Mouse (Mus musculus) right cerebral cortex, postnatal 4 days (tissue): Measurements from ENCODE around the gene Tcf7l2.

Source experiments
- DNase-seq: peaks from one replicate; pipeline ENCODE4 v3.0.0-alpha.2; 2022

The Tcf7l2 gene

GRCm38 (mm10) chr19:55923789-55924426, 182.3 kb downstream of the Tcf7l2 start:
- no peak for DNase-seq

- no peak for DNase-seq
Measured at GRCm38 (mm10) chr19:55924800-55925199, 183.2 kb downstream of the Tcf7l2 start.

- DNase-seq = no peak
Measured at GRCm38 (mm10) chr19:55925425-55925803, 183.8 kb downstream of the Tcf7l2 start.

GRCm38 (mm10) chr19:55925804-55926521, 184.3 kb downstream of the Tcf7l2 start:
- no peak for DNase-seq

- no peak for DNase-seq
Measured at GRCm38 (mm10) chr19:55926858-55927673, 185.4 kb downstream of the Tcf7l2 start.

- DNase-seq = no peak
Measured at GRCm38 (mm10) chr19:55927674-55928061, 186.0 kb downstream of the Tcf7l2 start.

GRCm38 (mm10) chr19:55928674-55929073, 187.1 kb downstream of the Tcf7l2 start:
- DNase-seq = no peak

GRCm38 (mm10) chr19:55931642-55932041, 190.0 kb downstream of the Tcf7l2 start:
- no peak for DNase-seq

GRCm38 (mm10) chr19:55933947-55934729, 192.5 kb downstream of the Tcf7l2 start:
- no peak for DNase-seq

GRCm38 (mm10) chr19:55934730-55935003, 193.0 kb downstream of the Tcf7l2 start:
- no peak for DNase-seq

GRCm38 (mm10) chr19:55937026-55937425, 195.4 kb downstream of the Tcf7l2 start:
- no peak for DNase-seq

- DNase-seq = no peak
Measured at GRCm38 (mm10) chr19:55938254-55939046, 196.8 kb downstream of the Tcf7l2 start.

GRCm38 (mm10) chr19:55939090-55939489, 197.5 kb downstream of the Tcf7l2 start:
- DNase-seq = no peak

- DNase-seq = no peak
Measured at GRCm38 (mm10) chr19:55939719-55940118, 198.1 kb downstream of the Tcf7l2 start.

GRCm38 (mm10) chr19:55940538-55941252, 199.1 kb downstream of the Tcf7l2 start:
- peak; percentile 41 for DNase-seq

- DNase-seq = no peak
Measured at GRCm38 (mm10) chr19:55941253-55942125, 199.9 kb downstream of the Tcf7l2 start.

GRCm38 (mm10) chr19:55951397-55951796, 209.8 kb downstream of the Tcf7l2 start:
- DNase-seq = peak; percentile 27

- DNase-seq = peak; percentile 69
Measured at GRCm38 (mm10) chr19:55953207-55953606, 211.6 kb downstream of the Tcf7l2 start.

- DNase-seq = no peak
Measured at GRCm38 (mm10) chr19:55955126-55955525, 213.5 kb downstream of the Tcf7l2 start.

- DNase-seq = no peak
Measured at GRCm38 (mm10) chr19:55956745-55957144, 215.1 kb downstream of the Tcf7l2 start.

- no peak for DNase-seq
Measured at GRCm38 (mm10) chr19:55964421-55964820, 222.8 kb downstream of the Tcf7l2 start.
